Mouse (Mus musculus) forebrain, embryonic 11.5 days (tissue): ENCODE data around the gene Pdlim3. TPM values are rescaled to one million over a fixed set of nuclear protein-coding genes. Genes with fewer than 3 reads are reported as not detected.

ENCODE experiments used
- ATAC-seq: fragments of 200-750 bp; cut with Nextera tagmentation; replicated peaks from 2 replicates; pipeline ENCODE4 v1.8.0; 2017; ENCODE audit warnings: moderate TSS enrichment; ENCODE audit not compliant: low FRiP score
- DNase-seq: peaks from one replicate; pipeline ENCODE4 v3.0.0-alpha.2; 2017; ENCODE audit warnings: low spot score
- H3K27ac ChIP-seq: fragments of 300-500 bp; sonication (generic); 2 replicates; pipeline ENCODE4 v1.5.1; 2014; ENCODE audit warnings: low read depth, low read length
- H3K27me3 ChIP-seq: fragments of 300-500 bp; sonication (generic); 2 replicates; pipeline ENCODE4 v1.6.1; 2014; ENCODE audit warnings: mild to moderate bottlenecking, low read length, mixed read lengths; ENCODE audit not compliant: control insufficient read depth, insufficient read depth
- H3K36me3 ChIP-seq: fragments of 300-500 bp; sonication (generic); 2 replicates; pipeline ENCODE4 v1.6.1; 2014; ENCODE audit warnings: mild to moderate bottlenecking, low read length, moderate library complexity, mixed read lengths; ENCODE audit not compliant: control insufficient read depth, insufficient read depth
- H3K4me1 ChIP-seq: fragments of 300-500 bp; sonication (generic); replicated peaks from 2 replicates; pipeline ENCODE4 v1.6.1; 2014; ENCODE audit warnings: low read length, mixed read lengths; ENCODE audit not compliant: control insufficient read depth, insufficient read depth
- H3K4me2 ChIP-seq: fragments of 300-500 bp; sonication (generic); 2 replicates; pipeline ENCODE4 v1.6.1; 2014; ENCODE audit warnings: low read depth, mild to moderate bottlenecking, low read length, moderate library complexity, mixed read lengths; ENCODE audit not compliant: severe bottlenecking
- H3K4me3 ChIP-seq: fragments of 300-500 bp; sonication (generic); 2 replicates; pipeline ENCODE4 v1.5.1; 2014; ENCODE audit warnings: low read depth, low read length
- H3K9ac ChIP-seq: fragments of 300-500 bp; sonication (generic); 2 replicates; pipeline ENCODE4 v1.6.1; 2014; ENCODE audit warnings: low read length
- H3K9me3 ChIP-seq: fragments of 300-500 bp; sonication (generic); 2 replicates; pipeline ENCODE4 v1.6.1; 2016; ENCODE audit warnings: low read length, mixed read lengths; ENCODE audit not compliant: control insufficient read depth
- WGBS: fragments of 180-500 bp; shearing (Covaris S2); extraction: QIAGEN DNeasy Blood & Tissue Kit; methylation state at CpG from one replicate; pipeline ENCODE4 v1.1.7; 2014; 5-methylcytosine and 5-hydroxymethylcytosine counted together
- polyA plus RNA-seq: library from polyadenylated mRNA; unstranded; fragments of >200 nt; fragmentation: Nextera tagmentation; extraction: Ambion mirVana; gene quantifications from 2 replicates; pipeline ENCODE4 v1.2.1, GENCODE M21; 2014

Pdlim3 gene
- polyA plus RNA-seq, 1 experiment from 2014 or later: 10.0 TPM

DNA sequence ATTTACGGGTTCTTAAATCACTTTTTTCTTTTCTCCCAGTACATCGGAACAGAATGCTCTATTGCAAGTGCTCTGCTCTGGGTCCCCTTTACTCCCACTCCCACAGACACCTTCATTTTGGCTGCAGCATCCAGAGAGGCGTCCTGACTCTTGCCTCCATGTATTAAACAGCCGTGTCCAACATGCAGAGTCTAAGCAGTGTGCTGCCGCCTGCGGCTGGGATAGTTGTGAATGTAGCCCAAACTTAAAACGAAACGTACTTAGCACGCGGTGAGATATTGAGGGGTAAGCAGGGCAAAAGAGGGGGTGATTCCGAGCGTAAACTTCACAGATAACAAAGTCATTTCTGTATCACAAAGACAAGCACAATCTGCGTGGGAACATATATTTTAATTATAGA, 709 bp upstream of the Pdlim3 start:
- H3K4me3 ChIP-seq: peak overlapping the region; percentile 31
- peaks cover 3% of the 10 kb centered on the region; the same call in 1 of the 2 replicates for H3K9me3 ChIP-seq
- no peaks in the 10 kb centered on the region; the same call in 1 of the 2 replicates for H3K4me1 ChIP-seq
- H3K9ac ChIP-seq: no peak overlapping the region
- no peaks in the 10 kb centered on the region for H3K36me3 ChIP-seq
- H3K4me2 ChIP-seq: peak overlapping the region; percentile 59
- no peak overlapping the region for H3K27ac ChIP-seq
- DNase-seq: no peak
- H3K27me3 ChIP-seq: peaks cover 3% of the 10 kb centered on the region; the same call in 1 of the 2 replicates
- ATAC-seq: no peak
- 14% methylated on average over 13 of the region's 13 CpGs for WGBS

DNA sequence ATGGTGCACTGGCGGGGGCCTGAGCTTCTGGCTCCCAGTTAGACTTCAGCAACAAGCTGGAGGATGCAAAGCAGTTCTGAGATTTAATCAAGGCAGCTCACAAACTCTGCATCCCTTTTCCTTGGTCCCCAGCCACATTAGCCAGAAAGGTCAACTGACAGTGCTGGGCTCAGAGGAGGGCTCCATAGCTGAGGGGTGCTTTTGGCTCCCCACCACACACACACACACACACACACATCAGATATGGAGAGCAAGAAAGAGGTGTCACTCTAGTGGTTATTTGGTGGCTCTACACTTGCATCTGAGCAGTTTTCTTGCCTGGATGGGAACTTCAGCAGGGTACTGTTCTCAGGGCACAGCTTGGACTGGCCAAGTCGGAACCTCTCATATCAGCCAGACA, 514 bp downstream of the Pdlim3 start:
- Histone ChIP-seq H3K4me2 (peak overlapping the region; percentile 59), H3K9ac (no peak overlapping the region; the same call in 1 of the 2 replicates), H3K36me3 (no peaks in the 10 kb centered on the region), H3K27me3 (peaks cover 3% of the 10 kb centered on the region; the same call in 1 of the 2 replicates), H3K27ac (no peak overlapping the region), H3K4me3 (peak overlapping the region; percentile 31), H3K9me3 (no peaks in the 10 kb centered on the region), H3K4me1 (no peaks in the 10 kb centered on the region; the same call in 1 of the 2 replicates)
- DNase-seq: peak; percentile 52
- whole genome bisulfite sequencing: 31% methylated on average over 2 of the region's 2 CpGs
- peak; percentile 53; the same call in 1 of the 2 replicates for ATAC-seq

DNA sequence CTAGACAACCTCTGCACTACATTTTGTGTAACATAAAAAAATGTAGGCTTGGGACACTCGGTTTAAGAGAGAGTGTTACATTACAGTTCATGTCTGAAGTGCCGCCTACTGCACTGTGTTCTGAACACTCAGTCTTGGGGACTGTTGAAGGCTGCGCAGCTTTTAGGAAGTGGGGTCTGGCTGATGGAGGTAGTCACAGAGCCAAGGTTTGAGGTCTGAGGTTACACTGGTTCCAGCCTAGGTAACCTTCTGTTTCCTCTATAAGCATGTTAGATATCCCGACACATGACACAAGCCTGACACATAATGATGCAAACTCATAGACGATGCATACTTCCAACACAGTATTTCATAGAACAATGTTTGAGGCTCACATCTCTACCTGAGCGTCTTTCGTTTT, 4.5 kb downstream of the Pdlim3 start:
- H3K27ac ChIP-seq: no peak overlapping the region
- whole genome bisulfite sequencing: 93% methylated on average over 7 of the region's 7 CpGs
- no peak overlapping the region for H3K4me3 ChIP-seq
- DNase-seq (no peak), ATAC-seq (no peak)
- no peaks in the 10 kb centered on the region for H3K9me3 ChIP-seq
- no peaks in the 10 kb centered on the region for H3K27me3 ChIP-seq
- H3K36me3 ChIP-seq: no peaks in the 10 kb centered on the region
- no peak overlapping the region for H3K9ac ChIP-seq
- no peaks in the 10 kb centered on the region; the same call in 1 of the 2 replicates for H3K4me1 ChIP-seq
- no peak overlapping the region for H3K4me2 ChIP-seq

DNA sequence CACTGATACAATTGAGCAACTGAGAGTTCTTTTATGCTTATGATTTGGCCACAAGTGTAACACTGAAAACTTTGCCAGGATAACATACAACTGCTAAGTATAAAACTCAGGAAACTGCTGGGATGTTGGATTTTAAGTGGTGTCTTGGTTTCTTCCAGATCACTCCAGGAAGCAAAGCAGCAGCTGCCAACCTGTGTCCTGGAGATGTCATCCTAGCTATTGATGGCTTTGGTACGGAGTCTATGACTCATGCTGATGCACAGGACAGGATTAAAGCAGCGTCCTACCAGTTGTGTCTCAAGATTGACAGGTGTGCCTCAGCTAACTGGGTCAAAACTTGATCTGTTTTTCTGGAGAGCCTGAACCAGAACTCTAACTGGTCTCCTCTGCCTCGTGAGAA, 11.3 kb downstream of the Pdlim3 start:
- Histone ChIP-seq H3K9ac (no peak overlapping the region), H3K27ac (no peak overlapping the region), H3K4me2 (no peak overlapping the region), H3K4me1 (no peaks in the 10 kb centered on the region), H3K27me3 (no peaks in the 10 kb centered on the region), H3K9me3 (no peaks in the 10 kb centered on the region), H3K36me3 (no peaks in the 10 kb centered on the region), H3K4me3 (no peak overlapping the region)
- no peak for ATAC-seq
- WGBS: 84% methylated on average over 3 of the region's 3 CpGs
- no peak for DNase-seq

DNA sequence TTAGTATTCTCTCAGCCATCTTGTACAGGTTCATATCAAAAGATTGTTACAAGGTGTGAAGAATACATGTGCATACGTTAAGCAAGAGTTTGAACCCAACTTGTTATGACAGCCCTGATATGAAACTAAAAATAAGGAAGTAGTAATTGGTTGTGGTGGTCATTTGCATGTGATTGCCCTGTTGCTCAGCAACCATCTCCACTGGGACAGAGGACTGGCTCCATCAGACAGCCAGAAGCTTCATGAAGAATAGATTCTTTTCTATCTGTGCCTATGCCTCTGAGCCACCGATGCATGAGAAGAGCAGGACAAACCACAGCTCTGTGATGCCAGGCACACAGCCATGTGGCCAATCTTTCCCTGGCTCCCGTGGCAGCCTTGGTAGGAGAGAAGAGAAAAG, 14.5 kb downstream of the Pdlim3 start:
- Histone ChIP-seq H3K9me3 (no peaks in the 10 kb centered on the region), H3K9ac (no peak overlapping the region), H3K4me3 (no peak overlapping the region), H3K36me3 (no peaks in the 10 kb centered on the region), H3K4me1 (no peaks in the 10 kb centered on the region; the same call in 1 of the 2 replicates), H3K27me3 (no peaks in the 10 kb centered on the region), H3K4me2 (no peak overlapping the region), H3K27ac (no peak overlapping the region)
- WGBS: 83% methylated on average over 3 of the region's 3 CpGs
- ATAC-seq (no peak), DNase-seq (no peak)

DNA sequence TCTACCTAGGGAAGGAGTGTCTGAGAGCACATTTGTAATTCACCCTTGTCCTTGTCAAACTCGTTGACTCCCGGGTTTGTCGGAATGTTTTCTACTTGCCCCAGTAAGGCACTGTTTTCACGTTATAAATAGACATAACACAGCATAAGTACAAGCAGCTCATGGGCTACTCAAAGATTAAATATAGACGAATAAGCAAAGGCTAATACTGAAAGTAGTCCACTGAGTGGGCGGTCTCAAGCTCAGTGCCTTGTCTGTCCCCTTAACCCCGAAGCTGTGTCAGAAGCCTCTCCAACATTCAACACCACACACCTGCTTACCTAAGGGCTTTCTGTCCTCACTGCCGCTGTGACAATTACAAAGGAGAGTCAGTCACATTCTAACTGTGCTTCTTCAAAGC, 16.4 kb downstream of the Pdlim3 start:
- H3K9me3 ChIP-seq: no peaks in the 10 kb centered on the region
- H3K27me3 ChIP-seq: no peaks in the 10 kb centered on the region
- no peak for DNase-seq
- no peaks in the 10 kb centered on the region for H3K36me3 ChIP-seq
- no peak overlapping the region for H3K27ac ChIP-seq
- no peak overlapping the region for H3K9ac ChIP-seq
- H3K4me1 ChIP-seq: no peaks in the 10 kb centered on the region; the same call in 1 of the 2 replicates
- no peak overlapping the region for H3K4me3 ChIP-seq
- no peak for ATAC-seq
- WGBS: 79% methylated on average over 8 of the region's 8 CpGs
- no peak overlapping the region for H3K4me2 ChIP-seq

DNA sequence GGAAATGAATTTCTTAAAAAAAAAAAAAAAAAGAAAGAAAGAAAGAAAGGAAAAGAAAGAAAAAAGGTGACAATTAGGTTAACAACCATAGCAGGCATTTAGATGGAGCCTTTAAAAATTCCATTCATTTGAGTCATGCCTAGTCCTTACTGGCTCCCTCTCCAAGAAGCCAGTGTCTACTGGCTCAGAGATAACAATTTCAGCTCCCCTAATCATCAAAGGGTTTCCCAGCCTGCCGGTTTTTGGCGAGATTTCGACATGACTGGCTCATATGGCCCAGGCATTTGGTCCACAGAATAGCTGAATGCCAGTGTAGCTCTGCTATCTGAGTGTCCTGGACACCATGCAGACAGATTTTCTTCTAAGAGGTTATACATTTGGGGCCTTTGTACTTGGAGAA, 18.4 kb downstream of the Pdlim3 start:
- Histone ChIP-seq H3K9me3 (no peaks in the 10 kb centered on the region), H3K27ac (no peak overlapping the region), H3K36me3 (no peaks in the 10 kb centered on the region), H3K4me3 (no peak overlapping the region), H3K9ac (no peak overlapping the region), H3K27me3 (no peaks in the 10 kb centered on the region), H3K4me2 (no peak overlapping the region), H3K4me1 (no peaks in the 10 kb centered on the region; the same call in 1 of the 2 replicates)
- DNase-seq (no peak), ATAC-seq (no peak)
- 31% methylated on average over 3 of the region's 3 CpGs for WGBS

DNA sequence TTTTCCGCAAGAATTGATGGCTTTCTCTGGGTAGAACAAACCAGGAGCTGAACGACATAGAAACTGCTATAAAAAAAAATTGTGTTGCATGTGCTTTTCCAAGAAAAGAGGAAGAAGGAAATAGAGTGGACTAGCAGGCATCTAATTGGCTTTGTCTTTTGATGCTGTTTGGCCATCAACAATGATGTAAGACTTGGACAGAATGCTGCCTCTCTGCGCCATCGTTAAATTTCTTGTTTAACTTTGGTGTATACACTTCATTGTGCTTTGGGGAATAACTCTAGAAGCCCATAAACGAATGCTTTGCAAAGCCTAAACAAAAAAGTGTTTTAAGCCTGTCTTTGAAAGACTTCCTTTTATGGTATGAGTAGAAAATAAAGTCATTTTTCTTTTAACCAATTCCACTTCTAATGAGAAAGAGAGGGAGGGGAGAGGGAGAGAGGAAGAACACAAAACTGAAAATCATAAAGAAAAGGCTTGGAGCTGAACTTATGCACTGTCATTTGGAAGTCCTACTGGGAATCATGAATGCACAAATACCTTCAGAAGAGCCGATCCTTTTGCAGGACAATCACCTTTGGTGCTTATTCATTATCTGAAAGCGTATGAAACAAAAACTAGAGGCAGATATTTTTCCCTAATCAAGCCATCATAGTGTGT, 20.5 kb downstream of the Pdlim3 start:
- Histone ChIP-seq H3K4me3 (no peak overlapping the region), H3K4me2 (peak overlapping the region; percentile 13; the same call in 1 of the 2 replicates), H3K36me3 (no peaks in the 10 kb centered on the region), H3K9me3 (no peaks in the 10 kb centered on the region), H3K4me1 (no peaks in the 10 kb centered on the region; the same call in 1 of the 2 replicates), H3K9ac (no peak overlapping the region), H3K27me3 (no peaks in the 10 kb centered on the region), H3K27ac (no peak overlapping the region)
- WGBS: 38% methylated on average over 7 of the region's 7 CpGs
- DNase-seq (no peak), ATAC-seq (peak; percentile 59)

DNA sequence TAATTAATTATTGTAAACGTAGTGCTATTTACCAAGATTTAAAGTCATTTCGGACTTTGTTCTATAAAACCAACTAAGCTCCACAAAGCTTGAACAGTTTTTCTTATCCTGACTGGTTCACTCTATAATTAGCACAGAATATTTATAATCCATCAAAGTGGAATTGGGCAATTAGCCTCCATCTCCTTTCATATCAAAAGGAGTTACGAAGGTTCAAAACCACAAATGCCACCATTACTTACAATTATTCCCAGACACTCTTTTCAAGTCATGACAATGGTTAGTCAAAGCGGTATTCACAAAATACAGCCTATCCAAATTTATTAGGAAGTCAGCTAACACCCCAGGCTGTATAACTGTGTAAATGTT, 21.0 kb downstream of the Pdlim3 start:
- Histone ChIP-seq H3K36me3 (no peaks in the 10 kb centered on the region), H3K9me3 (no peaks in the 10 kb centered on the region), H3K27me3 (no peaks in the 10 kb centered on the region), H3K4me1 (no peaks in the 10 kb centered on the region; the same call in 1 of the 2 replicates), H3K27ac (no peak overlapping the region), H3K4me2 (no peak overlapping the region), H3K9ac (no peak overlapping the region), H3K4me3 (no peak overlapping the region)
- 54% methylated on average over 4 of the region's 4 CpGs for WGBS
- DNase-seq (no peak), ATAC-seq (peak; percentile 63)
